Mouse (Mus musculus) MEL (cell line): ENCODE measurements around the gene Dnah6. TPM values are rescaled to one million over a fixed set of nuclear protein-coding genes. Genes with fewer than 3 reads are reported as not detected.

ENCODE experiments used
- DNase-seq: peaks from one replicate; pipeline ENCODE4 v3.0.0; 2011; ENCODE audit warnings: low read depth, low spot score
- H3K27ac ChIP-seq: 2 replicates; pipeline ENCODE4 v1.5.1; 2012; ENCODE audit warnings: low read depth, mild to moderate bottlenecking, control low read depth, low read length, moderate library complexity; ENCODE audit not compliant: control insufficient read depth
- H3K27me3 ChIP-seq, 2 experiments: fragments of 150-350 bp in 1 of 2; sonication (generic) in 1 of 2; 2 replicates each; pipeline ENCODE4 v1.6.1; 2012; ENCODE audit warnings: low read length in 2 of 2, mild to moderate bottlenecking in 2 of 2, improper control_type of control experiment in 1 of 2, moderate library complexity in 1 of 2; ENCODE audit not compliant: insufficient read depth in 2 of 2, control insufficient read depth in 1 of 2
- H3K36me3 ChIP-seq, 2 experiments: 2 replicates each; pipeline ENCODE4 v1.6.1; 2012 to 2014; ENCODE audit warnings: low read length in 2 of 2, improper control_type of control experiment in 1 of 2, inconsistent platforms in 1 of 2, mild to moderate bottlenecking in 1 of 2; ENCODE audit not compliant: insufficient read depth in 2 of 2, control insufficient read depth in 1 of 2
- H3K4me1 ChIP-seq, 2 experiments: fragments of 150-350 bp in 1 of 2; sonication (generic) in 1 of 2; 2 replicates each; pipeline ENCODE4 v1.6.1; 2012; ENCODE audit warnings: low read length in 2 of 2, improper control_type of control experiment in 1 of 2, mild to moderate bottlenecking in 1 of 2; ENCODE audit not compliant: insufficient read depth in 2 of 2, control insufficient read depth in 1 of 2
- H3K4me3 ChIP-seq, 2 experiments: fragments of 150-350 bp in 1 of 2; sonication (generic) in 1 of 2; 2 replicates each; pipeline ENCODE4 v1.5.1; 2012; ENCODE audit warnings: low read depth in 2 of 2, low read length in 2 of 2, mild to moderate bottlenecking in 2 of 2, moderate library complexity in 2 of 2, control low read depth in 1 of 2, improper control_type of control experiment in 1 of 2; ENCODE audit not compliant: control insufficient read depth in 1 of 2, insufficient read depth in 1 of 2
- H3K79me2 ChIP-seq: 2 replicates; pipeline ENCODE4 v1.6.1; 2012; ENCODE audit warnings: mild to moderate bottlenecking, low read length, moderate library complexity; ENCODE audit not compliant: control insufficient read depth, poor library complexity, insufficient read depth
- H3K9ac ChIP-seq: 2 replicates; pipeline ENCODE4 v1.6.1; 2012; ENCODE audit warnings: low read depth, mild to moderate bottlenecking, control low read depth, low read length, moderate library complexity; ENCODE audit not compliant: control insufficient read depth, poor library complexity, severe bottlenecking
- H3K9me3 ChIP-seq: fragments of 150-350 bp; sonication (generic); replicated peaks from 2 replicates; pipeline ENCODE4 v1.6.1; 2012; ENCODE audit warnings: mild to moderate bottlenecking, low read length, improper control_type of control experiment, moderate library complexity; ENCODE audit not compliant: insufficient read depth
- CHD1 ChIP-seq: IDR thresholded peaks from 2 replicates; pipeline ENCODE4 v1.6.1; 2012; ENCODE audit warnings: low read depth, mild to moderate bottlenecking, inconsistent platforms, low read length, improper control_type of control experiment
- CHD2 ChIP-seq: IDR thresholded peaks from 2 replicates; pipeline ENCODE4 v1.6.1; 2011; ENCODE audit warnings: low read length, improper control_type of control experiment
- CTCF ChIP-seq, 3 experiments: IDR thresholded peaks in 2 of 3; conservative IDR thresholded peaks in 1 of 3; 2 replicates each; pipeline ENCODE4 v1.5.1; 2011 to 2012; ENCODE audit warnings: low read length in 3 of 3, low read depth in 2 of 3, mild to moderate bottlenecking in 2 of 3, improper control_type of control experiment in 1 of 3, inconsistent platforms in 1 of 3, mixed read lengths in 1 of 3, moderate library complexity in 1 of 3; ENCODE audit not compliant: control insufficient read depth in 1 of 3, insufficient read depth in 1 of 3, poor library complexity in 1 of 3, severe bottlenecking in 1 of 3
- E2F4 ChIP-seq: IDR thresholded peaks from 2 replicates; pipeline ENCODE4 v1.6.1; 2011; ENCODE audit warnings: low read depth, low read length, improper control_type of control experiment, borderline replicate concordance
- EP300 ChIP-seq, 2 experiments: IDR thresholded peaks; 2 replicates each; pipeline ENCODE4 v1.6.1; 2011; ENCODE audit warnings: improper control_type of control experiment in 2 of 2, low read length in 2 of 2, low read depth in 1 of 2, mild to moderate bottlenecking in 1 of 2
- ETS1 ChIP-seq: IDR thresholded peaks from 2 replicates; pipeline ENCODE4 v1.6.1; 2012; ENCODE audit warnings: low read depth, mild to moderate bottlenecking, inconsistent platforms, low read length, improper control_type of control experiment, moderate library complexity
- GABPA ChIP-seq: IDR thresholded peaks from 2 replicates; pipeline ENCODE4 v1.6.1; 2012; ENCODE audit warnings: low read depth, mild to moderate bottlenecking, inconsistent platforms, low read length, improper control_type of control experiment, moderate library complexity
- GATA1 ChIP-seq: IDR thresholded peaks from 2 replicates; pipeline ENCODE4 v1.6.1; 2011; ENCODE audit warnings: low read depth, low read length, improper control_type of control experiment
- HCFC1 ChIP-seq: IDR thresholded peaks from 2 replicates; pipeline ENCODE4 v1.6.1; 2012; ENCODE audit warnings: low read depth, mild to moderate bottlenecking, inconsistent platforms, low read length, improper control_type of control experiment, moderate library complexity
- JUND ChIP-seq: IDR thresholded peaks from 2 replicates; pipeline ENCODE4 v1.6.1; 2011; ENCODE audit warnings: low read depth, mild to moderate bottlenecking, improper control_type of control experiment, low read length
- MAFK ChIP-seq: IDR thresholded peaks from 2 replicates; pipeline ENCODE4 v1.6.1; 2011; ENCODE audit warnings: low read depth, mild to moderate bottlenecking, low read length, improper control_type of control experiment, borderline replicate concordance
- MEF2A ChIP-seq: IDR thresholded peaks from 2 replicates; pipeline ENCODE4 v1.6.1; 2014; ENCODE audit warnings: low read depth, mild to moderate bottlenecking, inconsistent platforms, low read length, improper control_type of control experiment; ENCODE audit not compliant: poor library complexity, insufficient replicate concordance, severe bottlenecking; ENCODE audit errors: extremely low read depth
- MXI1 ChIP-seq: IDR thresholded peaks from 2 replicates; pipeline ENCODE4 v1.6.1; 2011; ENCODE audit warnings: mild to moderate bottlenecking, low read depth, low read length, improper control_type of control experiment
- MYC ChIP-seq: IDR thresholded peaks from 2 replicates; pipeline ENCODE4 v1.6.1; 2011; ENCODE audit warnings: low read depth, mild to moderate bottlenecking, low read length, improper control_type of control experiment, moderate library complexity
- NELFE ChIP-seq: IDR thresholded peaks from 2 replicates; pipeline ENCODE4 v1.6.1; 2011; ENCODE audit warnings: low read depth, low read length, improper control_type of control experiment
- POLR2A ChIP-seq, 2 experiments: IDR thresholded peaks; 2 replicates each; pipeline ENCODE4 v1.6.1; 2011 to 2012; ENCODE audit warnings: low read length in 2 of 2, mild to moderate bottlenecking in 2 of 2, control low read depth in 1 of 2, improper control_type of control experiment in 1 of 2, low read depth in 1 of 2, moderate library complexity in 1 of 2; ENCODE audit not compliant: control insufficient read depth in 1 of 2, insufficient read depth in 1 of 2, poor library complexity in 1 of 2
- POLR2AphosphoS2 ChIP-seq: IDR thresholded peaks from 2 replicates; pipeline ENCODE4 v1.6.1; 2011; ENCODE audit warnings: low read length, improper control_type of control experiment
- POLR2AphosphoS5 ChIP-seq: IDR thresholded peaks from 2 replicates; pipeline ENCODE4 v1.6.1; 2012; ENCODE audit warnings: low read depth, borderline replicate concordance, mild to moderate bottlenecking, inconsistent platforms, low read length, moderate library complexity, mixed read lengths
- RAD21 ChIP-seq: IDR thresholded peaks from 2 replicates; pipeline ENCODE4 v1.6.1; 2011; ENCODE audit warnings: mild to moderate bottlenecking, low read depth, low read length, improper control_type of control experiment
- SMC3 ChIP-seq: IDR thresholded peaks from 2 replicates; pipeline ENCODE4 v1.6.1; 2011; ENCODE audit warnings: low read depth, low read length, improper control_type of control experiment
- TBP ChIP-seq: IDR thresholded peaks from 2 replicates; pipeline ENCODE4 v1.8.0; 2011; ENCODE audit warnings: low read depth, low read length, improper control_type of control experiment
- ZKSCAN1 ChIP-seq: IDR thresholded peaks from 2 replicates; pipeline ENCODE4 v1.6.1; 2012; ENCODE audit warnings: low read depth, mild to moderate bottlenecking, inconsistent platforms, low read length, improper control_type of control experiment, moderate library complexity
- ZMIZ1 ChIP-seq: IDR thresholded peaks from 2 replicates; pipeline ENCODE4 v1.6.1; 2012; ENCODE audit warnings: low read depth, mild to moderate bottlenecking, inconsistent platforms, low read length, improper control_type of control experiment, moderate library complexity
- polyA plus RNA-seq, 2 experiments: library from polyadenylated mRNA; stranded (reverse) in 1 of 2; unstranded in 1 of 2; fragments of >175 nt in 1 of 2; fragments of >200 nt in 1 of 2; gene quantifications; 2 replicates each; pipeline versions ENCODE4 v1.2.1 to v1.2.4; 2012; ENCODE audit warnings: low replicate concordance in 2 of 2, low read depth in 1 of 2; ENCODE audit not compliant: insufficient read length in 2 of 2, insufficient read depth in 1 of 2, missing spikeins in 1 of 2
- total RNA-seq: library from RNA; depleted of rRNA; stranded (reverse); fragments of 300-350 nt; gene quantifications from 2 replicates; pipeline ENCODE4 v1.2.3, GENCODE M21; 2012

Gene Dnah6
- total and polyA plus RNA-seq, 3 experiments: not detected

GRCm38 (mm10) chr6:73234302-73234900, 12.9 kb upstream of the Dnah6 start:
- Histone ChIP-seq H3K9ac (no peak overlapping the region), H3K27me3 (no peaks in the 10 kb centered on the region; a peak in 1 of 4 replicates), H3K27ac (no peak overlapping the region), H3K4me1 (no peaks in the 10 kb centered on the region), H3K9me3 (no peaks in the 10 kb centered on the region), H3K79me2 (no peaks in the 10 kb centered on the region), H3K4me3 (no peak overlapping the region), H3K36me3 (no peaks in the 10 kb centered on the region)
- TF ChIP-seq MXI1: no peak
- TF ChIP-seq JUND: no peak
- TF ChIP-seq MAFK: no peak
- no peak for TF ChIP-seq MEF2A
- TF ChIP-seq ZMIZ1: no peak
- TF ChIP-seq E2F4: no peak
- TF ChIP-seq GATA1: no peak
- TF ChIP-seq ETS1: no peak
- no peak for TF ChIP-seq CHD2
- no peak for TF ChIP-seq NELFE
- TF ChIP-seq HCFC1: no peak
- no peak for DNase-seq

GRCm38 (mm10) chr6:73233202-73233726, 11.8 kb upstream of the Dnah6 start:
- TF ChIP-seq CTCF (IDR thresholded peaks at IDR 0.05 in 2 of 3, conservative IDR thresholded peaks at IDR 0.05 in 1 of 3; ENCODE audit: control insufficient read depth in 1 of 3, insufficient read depth in 1 of 3, low read depth in 2 of 3, low read length in 3 of 3, poor library complexity in 1 of 3, severe bottlenecking in 1 of 3) (peak; percentile 9 to 49 (median 43); a peak in 4 of 6 replicates), CHD1 (no peak), EP300 (IDR thresholded peaks at IDR 0.05; ENCODE audit: low read depth in 1 of 2, low read length in 2 of 2) (no peak), ZMIZ1 (no peak), GABPA (no peak), POLR2AphosphoS5 (no peak), RAD21 (peak; percentile 32), SMC3 (0 out of 2 replicates have a peak, but pooled peaks have one; percentile 14), E2F4 (no peak), GATA1 (no peak), ZKSCAN1 (no peak), TBP (no peak), MYC (no peak), POLR2A (IDR thresholded peaks at IDR 0.05; ENCODE audit: control insufficient read depth in 1 of 2, insufficient read depth in 1 of 2, low read depth in 1 of 2, low read length in 2 of 2, poor library complexity in 1 of 2) (no peak), POLR2AphosphoS2 (no peak)
- DNase-seq: peak; percentile 60
- H3K9me3 ChIP-seq: no peaks in the 10 kb centered on the region
- no peaks in the 10 kb centered on the region; a peak in 1 of 4 replicates for H3K27me3 ChIP-seq
- no peaks in the 10 kb centered on the region for H3K36me3 ChIP-seq
- H3K9ac ChIP-seq: no peak overlapping the region
- no peaks in the 10 kb centered on the region for H3K4me1 ChIP-seq
- no peak overlapping the region for H3K4me3 ChIP-seq
- no peak overlapping the region for H3K27ac ChIP-seq
- no peaks in the 10 kb centered on the region for H3K79me2 ChIP-seq
